Mouse (Mus musculus) heart, embryonic 12.5 days (tissue): Measurements from ENCODE around the gene Smug1. TPM values are rescaled to one million over a fixed set of nuclear protein-coding genes. Genes with fewer than 3 reads are reported as not detected.

Experiments
- ATAC-seq: fragments of 200-750 bp; cut with Nextera tagmentation; 2 replicates; pipeline ENCODE4 v1.8.0; 2017; ENCODE audit warnings: moderate TSS enrichment, moderate library complexity; ENCODE audit not compliant: insufficient number of reproducible peaks, low FRiP score
- H3K27ac ChIP-seq: fragments of 300-500 bp; sonication (generic); 2 replicates; pipeline ENCODE4 v1.5.1; 2016; ENCODE audit warnings: mild to moderate bottlenecking, moderate library complexity; ENCODE audit not compliant: poor library complexity, severe bottlenecking
- H3K27me3 ChIP-seq: fragments of 300-500 bp; sonication (generic); replicated peaks from 2 replicates; pipeline ENCODE4 v1.6.1; 2016; ENCODE audit warnings: mild to moderate bottlenecking, moderate library complexity
- H3K36me3 ChIP-seq: fragments of 300-500 bp; sonication (generic); 2 replicates; pipeline ENCODE4 v1.6.1; 2016; ENCODE audit warnings: mild to moderate bottlenecking, moderate library complexity
- H3K4me1 ChIP-seq: fragments of 300-500 bp; sonication (generic); replicated peaks from 2 replicates; pipeline ENCODE4 v1.6.1; 2016; ENCODE audit warnings: mild to moderate bottlenecking
- H3K4me2 ChIP-seq: fragments of 300-500 bp; sonication (generic); 2 replicates; pipeline ENCODE4 v1.6.1; 2016; ENCODE audit warnings: mild to moderate bottlenecking, moderate library complexity
- H3K4me3 ChIP-seq: fragments of 300-500 bp; sonication (generic); 2 replicates; pipeline ENCODE4 v1.5.1; 2016; ENCODE audit warnings: mild to moderate bottlenecking
- H3K9ac ChIP-seq: fragments of 300-500 bp; sonication (generic); 2 replicates; pipeline ENCODE4 v1.6.1; 2016; ENCODE audit warnings: mild to moderate bottlenecking, moderate library complexity
- H3K9me3 ChIP-seq: fragments of 300-500 bp; sonication (generic); replicated peaks from 2 replicates; pipeline ENCODE4 v1.6.1; 2016; ENCODE audit warnings: mild to moderate bottlenecking, moderate library complexity
- WGBS: fragments of 180-500 bp; shearing (Covaris S2); methylation state at CpG from one replicate; pipeline ENCODE4 v1.1.7; 2016; 5-methylcytosine and 5-hydroxymethylcytosine counted together
- polyA plus RNA-seq: library from polyadenylated mRNA; unstranded; fragments of >200 nt; fragmentation: Nextera tagmentation; extraction: Ambion mirVana; gene quantifications from 2 replicates; pipeline ENCODE4 v1.2.1, GENCODE M21; 2016

Smug1 gene
- polyA plus RNA-seq, 1 experiment from 2014 or later, result 17.4 TPM

DNA sequence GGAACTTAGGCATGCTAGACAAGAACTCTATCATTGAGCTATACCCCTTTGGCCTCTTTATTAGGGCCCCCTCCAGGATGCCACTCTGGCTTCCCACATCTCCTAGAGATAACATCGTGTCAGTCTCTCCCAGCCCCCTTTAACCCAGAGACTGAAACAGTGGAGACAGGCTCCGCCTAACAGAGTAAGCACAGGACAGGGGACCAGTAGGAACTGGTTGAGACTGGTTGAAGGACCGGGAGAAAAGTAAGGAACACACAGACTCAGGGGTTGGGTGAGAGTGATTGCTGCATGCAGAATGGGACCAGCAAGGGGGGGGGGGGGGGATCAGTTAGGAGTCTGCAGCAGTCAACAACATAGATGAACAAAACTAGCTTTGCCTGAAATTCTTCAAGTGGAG lies 22.7 kb downstream of the Smug1 start:
- ATAC-seq, result no peak
- Histone ChIP-seq H3K9me3 (no peaks in the 10 kb centered on the region), H3K9ac (no peak overlapping the region), H3K4me2 (no peak overlapping the region), H3K4me1 (peaks cover 8% of the 10 kb centered on the region; the same call in 1 of the 2 replicates), H3K27me3 (peaks cover 94% of the 10 kb centered on the region), H3K27ac (no peak overlapping the region), H3K36me3 (no peaks in the 10 kb centered on the region), H3K4me3 (no peak overlapping the region)
- WGBS, result 25% methylated on average over 3 of the region's 3 CpGs

- whole genome bisulfite sequencing, result 29% methylated on average over 13 of the region's 13 CpGs
- Histone ChIP-seq H3K27me3 (peaks cover 93% of the 10 kb centered on the region), H3K9me3 (peaks cover 2% of the 10 kb centered on the region; the same call in 1 of the 2 replicates), H3K27ac (0 out of 2 replicates have a peak overlapping the region, but pooled peaks have one; percentile 24), H3K4me2 (peak overlapping the region; percentile 52), H3K4me3 (no peak overlapping the region), H3K4me1 (peaks cover 24% of the 10 kb centered on the region), H3K9ac (no peak overlapping the region), H3K36me3 (no peaks in the 10 kb centered on the region)
- ATAC-seq, result no peak
Observed at GRCm38 (mm10) chr15:103135431-103135947, 31.4 kb downstream of the Smug1 start.

DNA sequence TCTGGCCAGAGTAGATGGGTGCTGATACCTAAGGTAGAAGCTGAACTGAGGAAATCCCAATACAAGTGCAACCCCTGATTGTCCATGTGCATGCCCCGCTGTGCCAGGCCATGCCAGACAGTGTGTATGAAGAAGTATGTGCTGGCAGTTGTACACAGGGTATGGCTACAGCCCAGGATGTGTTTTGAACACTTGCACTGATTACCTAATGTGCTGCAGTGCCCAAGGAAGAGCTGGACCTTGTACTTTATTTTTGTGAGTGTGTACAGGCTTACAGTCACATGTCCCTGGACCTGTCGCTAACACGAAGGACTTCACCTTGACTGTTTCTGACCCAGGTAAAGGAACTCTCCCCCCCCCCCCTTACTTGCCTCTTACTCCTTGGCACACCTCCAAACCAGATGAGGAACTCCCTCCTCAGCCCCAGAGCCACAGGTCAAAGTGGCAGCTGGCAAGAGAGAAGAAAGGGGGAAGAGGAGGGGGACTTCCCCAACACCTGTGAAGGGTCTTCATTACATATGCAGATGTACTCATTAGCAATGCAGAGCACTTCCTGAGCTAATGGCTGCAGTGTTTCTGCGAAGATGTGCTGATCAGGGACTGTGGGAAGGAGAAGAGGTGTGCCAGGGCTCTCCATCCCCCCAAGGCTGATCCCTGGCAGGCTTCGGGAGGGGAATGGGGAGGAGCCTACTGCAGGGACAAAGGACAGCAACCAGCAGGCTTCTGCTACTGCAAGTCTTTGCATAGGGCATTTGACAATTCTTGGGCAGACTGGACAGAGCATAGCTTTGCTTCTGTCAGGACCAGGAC lies 32.4 kb downstream of the Smug1 start:
- 28% methylated on average over 5 of the region's 5 CpGs for WGBS
- no peak overlapping the region for H3K4me2 ChIP-seq
- peaks cover 2% of the 10 kb centered on the region; the same call in 1 of the 2 replicates for H3K9me3 ChIP-seq
- peaks cover 24% of the 10 kb centered on the region for H3K4me1 ChIP-seq
- H3K36me3 ChIP-seq, result no peaks in the 10 kb centered on the region
- H3K27ac ChIP-seq, result no peak overlapping the region
- H3K4me3 ChIP-seq, result no peak overlapping the region
- H3K9ac ChIP-seq, result no peak overlapping the region
- peaks cover 94% of the 10 kb centered on the region for H3K27me3 ChIP-seq
- ATAC-seq, result no peak

DNA sequence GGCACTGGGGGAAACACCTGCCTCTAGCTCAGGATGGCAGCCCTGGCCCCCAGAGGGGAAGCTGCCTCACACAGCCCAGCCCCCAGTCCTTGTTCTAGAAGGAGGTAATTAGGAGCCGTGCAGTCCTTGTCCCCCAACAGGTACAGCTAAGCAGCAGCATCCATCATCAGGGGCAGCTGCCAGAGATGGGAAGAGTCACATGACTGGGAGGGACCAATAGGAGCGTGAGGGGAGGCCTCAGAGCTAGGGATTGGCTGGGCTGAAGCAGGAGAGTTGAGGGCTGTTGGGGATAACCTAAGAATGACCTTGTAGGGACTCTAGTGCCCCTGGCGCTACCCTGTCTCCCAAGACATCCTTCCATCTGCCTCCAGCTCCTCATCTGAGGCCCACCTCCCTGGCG lies 33.1 kb downstream of the Smug1 start:
- WGBS, result 13% methylated on average over 4 of the region's 4 CpGs
- Histone ChIP-seq H3K4me1 (peaks cover 24% of the 10 kb centered on the region), H3K9me3 (peaks cover 2% of the 10 kb centered on the region; the same call in 1 of the 2 replicates), H3K36me3 (no peaks in the 10 kb centered on the region), H3K4me2 (no peak overlapping the region), H3K9ac (no peak overlapping the region), H3K4me3 (no peak overlapping the region), H3K27ac (no peak overlapping the region), H3K27me3 (peaks cover 94% of the 10 kb centered on the region)
- ATAC-seq, result 0 out of 2 replicates have a peak, but pooled peaks have one; percentile 16

GRCm38 (mm10) chr15:103130729-103131128 lies 36.2 kb downstream of the Smug1 start:
- Histone ChIP-seq H3K4me2 (no peak overlapping the region), H3K9ac (no peak overlapping the region), H3K4me3 (no peak overlapping the region), H3K4me1 (peaks cover 22% of the 10 kb centered on the region), H3K27me3 (peaks cover 86% of the 10 kb centered on the region), H3K36me3 (no peaks in the 10 kb centered on the region), H3K27ac (no peak overlapping the region), H3K9me3 (peaks cover 2% of the 10 kb centered on the region; the same call in 1 of the 2 replicates)
- ATAC-seq, result no peak
- 39% methylated on average over 1 of the region's 1 CpGs for WGBS

DNA sequence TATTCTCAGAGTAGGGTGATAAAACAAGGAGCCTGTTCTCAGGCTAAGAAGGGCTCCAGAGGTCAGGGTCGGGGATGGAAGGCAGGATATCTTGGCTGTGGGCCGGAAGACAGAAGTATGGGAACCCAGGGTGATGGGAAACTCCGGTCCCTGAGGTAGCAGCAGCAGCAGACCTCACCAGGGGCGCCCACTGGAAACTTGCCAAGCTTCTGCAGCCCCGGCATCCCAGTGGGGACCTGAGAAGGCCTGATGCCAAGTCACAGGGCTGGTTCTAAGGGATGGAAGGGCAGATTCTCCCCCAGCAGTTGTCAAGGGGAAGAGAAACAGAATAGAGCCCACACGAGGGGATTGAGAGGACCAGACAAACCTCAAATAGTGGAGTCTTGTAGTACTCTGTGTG lies 37.6 kb downstream of the Smug1 start:
- Histone ChIP-seq H3K4me3 (no peak overlapping the region), H3K9me3 (peaks cover 2% of the 10 kb centered on the region; the same call in 1 of the 2 replicates), H3K27ac (no peak overlapping the region), H3K4me1 (peaks cover 8% of the 10 kb centered on the region), H3K27me3 (peaks cover 86% of the 10 kb centered on the region), H3K4me2 (no peak overlapping the region), H3K36me3 (no peaks in the 10 kb centered on the region), H3K9ac (no peak overlapping the region)
- ATAC-seq, result no peak
- 43% methylated on average over 6 of the region's 6 CpGs for WGBS

DNA sequence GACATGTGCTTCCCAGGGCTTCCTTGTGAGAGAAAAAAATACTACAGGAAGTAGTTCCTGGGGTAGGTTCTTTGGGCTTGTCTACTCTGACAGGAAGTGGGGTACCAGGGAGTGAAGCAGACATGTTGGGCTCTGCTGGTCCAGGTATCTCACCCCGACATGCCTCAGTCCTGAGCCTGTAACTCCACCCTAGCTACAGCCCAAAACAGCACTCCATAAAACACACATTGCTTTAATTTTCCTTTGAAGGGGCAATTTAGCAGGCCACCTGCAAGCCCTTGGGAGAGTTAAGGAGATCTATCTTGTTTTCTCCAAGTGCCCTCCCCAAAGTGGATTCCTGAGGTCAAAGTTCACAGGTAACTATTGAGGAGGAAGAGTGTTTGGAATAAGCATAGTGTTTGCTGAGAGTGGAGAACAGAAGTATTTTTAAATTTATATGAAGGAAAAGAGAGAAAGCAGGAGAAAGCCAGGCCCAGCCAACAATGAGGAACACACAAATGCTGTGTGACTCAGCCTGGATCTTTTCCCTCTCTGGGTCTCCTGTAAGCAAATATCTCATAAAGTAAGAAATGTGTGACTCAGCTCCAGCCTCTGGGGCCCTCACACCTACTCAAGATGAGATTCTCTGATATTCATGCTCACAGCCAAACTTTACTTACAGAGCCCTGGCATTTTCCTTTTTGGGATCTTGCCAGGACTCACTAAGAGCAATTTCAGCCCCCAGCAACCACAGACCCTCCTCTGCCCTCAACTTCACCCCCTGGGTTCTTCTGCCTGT lies 38.6 kb downstream of the Smug1 start:
- ATAC-seq, result no peak
- Histone ChIP-seq H3K9me3 (peaks cover 2% of the 10 kb centered on the region; the same call in 1 of the 2 replicates), H3K9ac (no peak overlapping the region), H3K4me3 (no peak overlapping the region), H3K27ac (no peak overlapping the region), H3K36me3 (no peaks in the 10 kb centered on the region), H3K4me1 (0 out of 2 replicates have a peak, but pooled peaks cover 5% of the 10 kb centered on the region), H3K27me3 (peaks cover 86% of the 10 kb centered on the region), H3K4me2 (no peak overlapping the region)
- WGBS, result 61% methylated on average over 1 of the region's 1 CpGs

GRCm38 (mm10) chr15:103125982-103126381 lies 40.9 kb downstream of the Smug1 start:
- 78% methylated on average over 5 of the region's 5 CpGs for WGBS
- Histone ChIP-seq H3K4me1 (0 out of 2 replicates have a peak, but pooled peaks cover 5% of the 10 kb centered on the region), H3K4me2 (no peak overlapping the region), H3K4me3 (no peak overlapping the region), H3K27ac (no peak overlapping the region), H3K9me3 (peaks cover 2% of the 10 kb centered on the region; the same call in 1 of the 2 replicates), H3K36me3 (no peaks in the 10 kb centered on the region), H3K9ac (no peak overlapping the region), H3K27me3 (peaks cover 86% of the 10 kb centered on the region)
- ATAC-seq, result no peak

GRCm38 (mm10) chr15:103124254-103124653 lies 42.6 kb downstream of the Smug1 start:
- Histone ChIP-seq H3K27ac (no peak overlapping the region), H3K9me3 (no peaks in the 10 kb centered on the region), H3K4me3 (no peak overlapping the region), H3K36me3 (no peaks in the 10 kb centered on the region), H3K4me1 (0 out of 2 replicates have a peak, but pooled peaks cover 5% of the 10 kb centered on the region), H3K9ac (no peak overlapping the region), H3K4me2 (no peak overlapping the region), H3K27me3 (peaks cover 87% of the 10 kb centered on the region)
- no peak for ATAC-seq
- 68% methylated on average over 1 of the region's 1 CpGs for WGBS

DNA sequence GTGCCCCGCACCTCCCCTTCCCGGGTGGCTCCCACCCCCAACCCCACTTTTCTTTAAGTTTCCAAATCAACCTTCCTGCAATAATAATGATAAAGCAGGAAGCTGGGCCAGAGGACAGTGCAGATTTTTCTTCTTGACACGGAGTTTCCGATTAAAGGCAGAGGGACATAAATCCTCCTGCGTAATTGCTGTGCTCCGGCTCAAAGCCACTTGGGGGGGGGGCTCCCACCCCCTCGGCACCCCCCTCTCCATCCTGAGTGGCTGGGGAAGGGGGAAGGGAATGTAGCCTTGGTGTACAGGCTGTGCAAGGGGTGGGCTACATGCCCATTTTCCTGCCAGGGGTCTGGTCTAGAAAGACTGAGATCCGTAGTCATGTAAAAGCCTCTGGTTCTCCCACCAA lies 43.5 kb downstream of the Smug1 start:
- no peaks in the 10 kb centered on the region for H3K36me3 ChIP-seq
- no peak overlapping the region for H3K4me3 ChIP-seq
- H3K4me2 ChIP-seq, result no peak overlapping the region
- ATAC-seq, result no peak
- WGBS, result 54% methylated on average over 8 of the region's 8 CpGs
- H3K27ac ChIP-seq, result no peak overlapping the region
- 0 out of 2 replicates have a peak, but pooled peaks cover 2% of the 10 kb centered on the region for H3K4me1 ChIP-seq
- H3K27me3 ChIP-seq, result peaks cover 86% of the 10 kb centered on the region
- H3K9ac ChIP-seq, result no peak overlapping the region
- H3K9me3 ChIP-seq, result no peaks in the 10 kb centered on the region

- Histone ChIP-seq H3K36me3 (no peaks in the 10 kb centered on the region), H3K4me3 (no peak overlapping the region), H3K9me3 (no peaks in the 10 kb centered on the region), H3K9ac (no peak overlapping the region), H3K27ac (no peak overlapping the region), H3K27me3 (peaks cover 93% of the 10 kb centered on the region), H3K4me1 (0 out of 2 replicates have a peak, but pooled peaks cover 2% of the 10 kb centered on the region), H3K4me2 (no peak overlapping the region)
- WGBS, result 51% methylated on average over 2 of the region's 2 CpGs
- ATAC-seq, result no peak
Observed at GRCm38 (mm10) chr15:103122372-103122771, 44.5 kb downstream of the Smug1 start.
